Mouse (Mus musculus): Measurements from ENCODE around the gene Ttc13. TPM values are rescaled to one million over a fixed set of nuclear protein-coding genes. Genes with fewer than 3 reads are reported as not detected.

Ttc13 gene
- total and polyA plus RNA-seq, 2 experiments: 11.8 to 24.8 TPM

GRCm38 (mm10) chr8:124676661-124677060 lies 45.1 kb downstream of the Ttc13 start:
- no peaks in the 10 kb centered on the region for H3K27me3 ChIP-seq (ENCODE audit: control insufficient read depth, insufficient read depth, low read length)
- H3K9ac ChIP-seq (ENCODE audit: low read depth, low read length): no peak overlapping the region
- no peak overlapping the region for H3K27ac ChIP-seq (replicated peaks; ENCODE audit: insufficient read depth, low read depth, low read length)
- WGBS: 97% methylated on average over 4 of the region's 4 CpGs
- H3K4me1 ChIP-seq (ENCODE audit: control insufficient read depth, insufficient read depth, low read length): no peaks in the 10 kb centered on the region
- no peaks in the 10 kb centered on the region for H3K79me2 ChIP-seq (ENCODE audit: control insufficient read depth, insufficient read depth, low read length)
- no peak for DNase-seq (ENCODE audit: extremely low read depth, low read depth, low spot score)
- no peak overlapping the region for H3K4me3 ChIP-seq (ENCODE audit: insufficient read depth, low read depth, low read length)
- TF ChIP-seq POLR2A (IDR thresholded peaks at IDR 0.05; ENCODE audit: extremely low read depth, insufficient read depth, low read length) (no peak), CTCF (IDR thresholded peaks at IDR 0.05; ENCODE audit: low read depth, low read length) (no peak)
- H3K36me3 ChIP-seq (ENCODE audit: control insufficient read depth, insufficient read depth, low read length): no peaks in the 10 kb centered on the region; the same call in 1 of the 2 replicates

- 95% methylated on average over 2 of the region's 2 CpGs for WGBS
- no peak overlapping the region for H3K9ac ChIP-seq (ENCODE audit: low read depth, low read length)
- H3K27ac ChIP-seq (replicated peaks; ENCODE audit: insufficient read depth, low read depth, low read length): no peak overlapping the region
These were observed 49.4 kb downstream of the Ttc13 start for GRCm38 (mm10) chr8:124672345-124672744.

GRCm38 (mm10) chr8:124668798-124669197 lies 53.0 kb downstream of the Ttc13 start:
- no peaks in the 10 kb centered on the region for H3K27me3 ChIP-seq (ENCODE audit: control insufficient read depth, insufficient read depth, low read length)
- H3K9ac ChIP-seq (ENCODE audit: low read depth, low read length): no peak overlapping the region
- WGBS: 27% methylated on average over 3 of the region's 3 CpGs
- H3K79me2 ChIP-seq (ENCODE audit: control insufficient read depth, insufficient read depth, low read length): no peaks in the 10 kb centered on the region
- no peaks in the 10 kb centered on the region; the same call in 1 of the 2 replicates for H3K36me3 ChIP-seq (ENCODE audit: control insufficient read depth, insufficient read depth, low read length)
- no peak overlapping the region for H3K4me3 ChIP-seq (ENCODE audit: insufficient read depth, low read depth, low read length)
- DNase-seq (ENCODE audit: extremely low read depth, low read depth, low spot score): peak; percentile 89
- H3K4me1 ChIP-seq (ENCODE audit: control insufficient read depth, insufficient read depth, low read length): peaks cover 7% of the 10 kb centered on the region
- peak overlapping the region; percentile 60 for H3K27ac ChIP-seq (replicated peaks; ENCODE audit: insufficient read depth, low read depth, low read length)
- TF ChIP-seq CTCF (IDR thresholded peaks at IDR 0.05; ENCODE audit: low read depth, low read length) (no peak), POLR2A (IDR thresholded peaks at IDR 0.05; ENCODE audit: extremely low read depth, insufficient read depth, low read length) (no peak)

More at GRCm38 (mm10) chr8:124672345-124672744, 49.4 kb downstream of the Ttc13 start:
- H3K36me3 ChIP-seq (ENCODE audit: control insufficient read depth, insufficient read depth, low read length): no peaks in the 10 kb centered on the region; the same call in 1 of the 2 replicates
- no peak overlapping the region for H3K4me3 ChIP-seq (ENCODE audit: insufficient read depth, low read depth, low read length)
- no peak for DNase-seq (ENCODE audit: extremely low read depth, low read depth, low spot score)
- H3K4me1 ChIP-seq (ENCODE audit: control insufficient read depth, insufficient read depth, low read length): peaks cover 7% of the 10 kb centered on the region
- no peak for TF ChIP-seq POLR2A (IDR thresholded peaks at IDR 0.05; ENCODE audit: extremely low read depth, insufficient read depth, low read length)
- no peak for TF ChIP-seq CTCF (IDR thresholded peaks at IDR 0.05; ENCODE audit: low read depth, low read length)
- H3K27me3 ChIP-seq (ENCODE audit: control insufficient read depth, insufficient read depth, low read length): no peaks in the 10 kb centered on the region
- H3K79me2 ChIP-seq (ENCODE audit: control insufficient read depth, insufficient read depth, low read length): no peaks in the 10 kb centered on the region

GRCm38 (mm10) chr8:124664414-124664813 lies 57.4 kb downstream of the Ttc13 start:
- H3K27ac ChIP-seq (replicated peaks; ENCODE audit: insufficient read depth, low read depth, low read length): no peak overlapping the region
- peaks cover 25% of the 10 kb centered on the region for H3K4me1 ChIP-seq (ENCODE audit: control insufficient read depth, insufficient read depth, low read length)
- H3K27me3 ChIP-seq (ENCODE audit: control insufficient read depth, insufficient read depth, low read length): no peaks in the 10 kb centered on the region
- TF ChIP-seq POLR2A (IDR thresholded peaks at IDR 0.05; ENCODE audit: extremely low read depth, insufficient read depth, low read length) (no peak), CTCF (IDR thresholded peaks at IDR 0.05; ENCODE audit: low read depth, low read length) (no peak)
- 83% methylated on average over 3 of the region's 3 CpGs for WGBS
- no peak overlapping the region for H3K4me3 ChIP-seq (ENCODE audit: insufficient read depth, low read depth, low read length)
- peaks cover 21% of the 10 kb centered on the region; the same call in 1 of the 2 replicates for H3K79me2 ChIP-seq (ENCODE audit: control insufficient read depth, insufficient read depth, low read length)
- no peak for DNase-seq (ENCODE audit: extremely low read depth, low read depth, low spot score)
- H3K9ac ChIP-seq (ENCODE audit: low read depth, low read length): no peak overlapping the region
- no peaks in the 10 kb centered on the region for H3K36me3 ChIP-seq (ENCODE audit: control insufficient read depth, insufficient read depth, low read length)

GRCm38 (mm10) chr8:124663874-124664230 lies 57.9 kb downstream of the Ttc13 start:
- no peak overlapping the region for H3K9ac ChIP-seq (ENCODE audit: low read depth, low read length)
- peak overlapping the region; percentile 91; the same call in 1 of the 2 replicates for H3K4me3 ChIP-seq (ENCODE audit: insufficient read depth, low read depth, low read length)
- H3K79me2 ChIP-seq (ENCODE audit: control insufficient read depth, insufficient read depth, low read length): peaks cover 23% of the 10 kb centered on the region; the same call in 1 of the 2 replicates
- no peak for TF ChIP-seq CTCF (IDR thresholded peaks at IDR 0.05; ENCODE audit: low read depth, low read length)
- no peak for TF ChIP-seq POLR2A (IDR thresholded peaks at IDR 0.05; ENCODE audit: extremely low read depth, insufficient read depth, low read length)
- no peaks in the 10 kb centered on the region for H3K27me3 ChIP-seq (ENCODE audit: control insufficient read depth, insufficient read depth, low read length)
- 64% methylated on average over 4 of the region's 4 CpGs for WGBS
- no peak overlapping the region for H3K27ac ChIP-seq (replicated peaks; ENCODE audit: insufficient read depth, low read depth, low read length)
- DNase-seq (ENCODE audit: extremely low read depth, low read depth, low spot score): no peak
- peaks cover 24% of the 10 kb centered on the region for H3K4me1 ChIP-seq (ENCODE audit: control insufficient read depth, insufficient read depth, low read length)
- H3K36me3 ChIP-seq (ENCODE audit: control insufficient read depth, insufficient read depth, low read length): no peaks in the 10 kb centered on the region

- H3K27ac ChIP-seq (replicated peaks; ENCODE audit: insufficient read depth, low read depth, low read length): peak within 1 kb of the TSS; percentile 52
- no peak for TF ChIP-seq CTCF (IDR thresholded peaks at IDR 0.05; ENCODE audit: low read depth, low read length)
- peak; percentile 88 for TF ChIP-seq POLR2A (IDR thresholded peaks at IDR 0.05; ENCODE audit: extremely low read depth, insufficient read depth, low read length)
- H3K4me1 ChIP-seq (ENCODE audit: control insufficient read depth, insufficient read depth, low read length): peaks cover 23% of the 10 kb centered on the region
- H3K9ac ChIP-seq (ENCODE audit: low read depth, low read length): peak within 1 kb of the TSS; percentile 94
- no peaks in the 10 kb centered on the region for H3K27me3 ChIP-seq (ENCODE audit: control insufficient read depth, insufficient read depth, low read length)
- WGBS: 3% methylated on average over 69 of the region's 69 CpGs
- H3K36me3 ChIP-seq (ENCODE audit: control insufficient read depth, insufficient read depth, low read length): no peaks in the 10 kb centered on the region
- H3K4me3 ChIP-seq (ENCODE audit: insufficient read depth, low read depth, low read length): peak within 1 kb of the TSS; percentile 91
- H3K79me2 ChIP-seq (ENCODE audit: control insufficient read depth, insufficient read depth, low read length): peaks cover 24% of the 10 kb centered on the region; the same call in 1 of the 2 replicates
- DNase-seq (ENCODE audit: extremely low read depth, low read depth, low spot score): peak; percentile 81
These were observed 58.5 kb downstream of the Ttc13 start, which contains the start of gene 2310022B05Rik for GRCm38 (mm10) chr8:124663112-124663873. Gene 2310022B05Rik, minus strand, starts transcription at chr8:124663369.

All from liver, adult 2 months (tissue).